Mouse (Mus musculus) gastrocnemius, postnatal 14 days (tissue): ENCODE measurements at regions not wholly inside any gene's neighbourhood (a gene's known extent, or its start where the extent isn't known, plus 50 kb on each side); places are given as distances from the start of the nearest gene placed in this dataset.

Source experiments
- DNase-seq: peaks from one replicate; pipeline ENCODE4 v3.0.0; 2021; ENCODE audit warnings: mixed read lengths
- intact Hi-C: fragments of 180-260 bp; cut with DNase I; formaldehyde crosslinking; loops from one replicate; pipeline ENCODE4 v1.15.1; 2025; ENCODE audit warnings: low total_unique reads

DNA sequence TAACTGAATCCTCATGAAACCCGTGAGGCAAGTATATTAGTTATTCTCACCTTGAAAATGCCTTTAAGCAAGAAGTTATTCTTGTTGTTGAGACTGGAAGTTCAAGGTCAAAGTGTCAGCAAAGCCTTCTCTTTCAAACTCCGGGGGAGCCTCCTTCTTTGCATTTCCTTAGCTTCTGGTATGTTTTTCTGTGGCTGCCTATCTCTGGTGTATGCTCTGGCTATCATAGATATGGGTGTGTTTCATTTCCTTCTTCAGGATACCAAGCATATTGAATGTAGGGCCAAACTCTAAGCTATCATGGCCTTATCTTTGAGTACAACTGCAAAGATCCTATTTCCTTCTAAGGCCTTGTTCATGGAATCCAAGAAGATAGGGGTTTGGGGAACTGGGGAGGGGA is 213.1 kb upstream of the Atp5g3 start:
- no peak for DNase-seq
- intact Hi-C loops: no loop called here

DNA sequence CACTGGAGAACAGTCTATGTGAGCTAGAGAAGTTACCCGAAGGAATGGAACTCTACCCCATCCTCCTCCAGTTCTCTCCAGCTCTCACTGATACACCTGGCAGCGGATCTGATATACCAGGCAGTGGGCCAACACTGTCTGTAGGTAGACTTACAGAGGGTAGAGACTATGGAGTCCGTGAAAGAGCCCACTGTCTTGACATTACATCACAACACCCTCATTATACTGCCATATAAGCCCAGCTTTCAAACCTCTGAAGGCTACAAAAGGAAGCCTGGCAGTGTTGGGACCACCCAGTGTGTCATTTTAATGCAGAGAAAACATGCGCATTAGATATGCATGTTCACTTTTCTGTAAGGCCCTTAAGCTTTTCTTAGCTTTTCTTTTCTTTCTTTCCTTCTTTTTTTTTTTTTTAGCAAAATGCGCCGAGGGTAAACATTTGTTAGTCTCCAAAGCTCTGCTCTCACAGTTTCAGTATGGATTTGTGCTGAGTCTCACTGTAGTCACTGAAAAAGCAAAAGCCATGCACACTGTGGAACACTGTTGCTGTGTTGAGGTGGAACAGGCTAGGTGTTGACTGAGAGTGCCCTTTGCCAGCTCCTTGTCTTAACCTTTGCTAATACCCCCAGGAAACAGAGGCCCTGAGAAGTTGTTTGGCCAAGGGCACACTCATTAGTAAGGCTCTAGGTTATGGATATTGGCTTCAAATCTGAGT is 212.4 kb upstream of the Atp5g3 start:
- intact Hi-C loops: no loop called here
- no peak for DNase-seq

DNA sequence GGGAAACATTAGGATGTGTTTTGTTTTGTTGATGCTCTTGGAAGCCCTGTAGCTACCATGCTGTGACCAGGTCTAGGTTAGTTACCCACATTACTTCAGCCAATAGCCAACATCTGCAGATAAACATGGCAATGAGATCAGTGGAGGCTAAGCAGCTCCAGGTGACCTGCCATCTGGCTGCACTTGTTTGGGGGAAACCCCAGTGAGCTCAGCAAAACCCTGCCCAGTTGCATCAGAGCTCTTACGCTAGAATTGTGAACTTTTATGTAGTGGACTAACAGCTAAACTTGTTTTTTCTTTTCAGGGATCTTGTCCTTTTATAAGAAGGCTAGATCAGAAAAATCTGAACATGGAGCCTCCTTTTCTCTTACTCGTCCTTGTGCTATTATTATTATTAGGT is 211.8 kb upstream of the Atp5g3 start:
- intact Hi-C loops: no loop called here
- DNase-seq: no peak

DNA sequence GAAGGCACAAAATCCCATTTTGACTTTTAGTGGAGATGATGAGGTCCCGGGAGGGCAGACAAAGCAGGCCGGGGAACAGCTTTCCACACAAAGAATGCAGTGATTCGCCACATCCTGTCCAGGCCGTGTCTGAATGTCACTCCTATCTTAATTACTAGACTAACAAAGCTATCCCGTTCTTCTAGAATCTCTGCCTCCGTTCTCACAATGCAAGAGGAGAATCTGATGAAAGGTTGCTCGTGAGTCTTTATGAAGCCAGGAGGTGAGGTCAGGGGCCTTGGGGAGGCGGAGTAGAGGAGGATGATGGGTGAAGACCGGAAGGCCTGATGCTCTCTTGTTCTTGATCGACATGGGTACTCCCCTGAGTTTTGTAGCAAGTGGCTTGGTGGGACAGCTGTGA is 208.9 kb upstream of the Atp5g3 start:
- intact Hi-C loops: no loop called here
- no peak for DNase-seq

DNA sequence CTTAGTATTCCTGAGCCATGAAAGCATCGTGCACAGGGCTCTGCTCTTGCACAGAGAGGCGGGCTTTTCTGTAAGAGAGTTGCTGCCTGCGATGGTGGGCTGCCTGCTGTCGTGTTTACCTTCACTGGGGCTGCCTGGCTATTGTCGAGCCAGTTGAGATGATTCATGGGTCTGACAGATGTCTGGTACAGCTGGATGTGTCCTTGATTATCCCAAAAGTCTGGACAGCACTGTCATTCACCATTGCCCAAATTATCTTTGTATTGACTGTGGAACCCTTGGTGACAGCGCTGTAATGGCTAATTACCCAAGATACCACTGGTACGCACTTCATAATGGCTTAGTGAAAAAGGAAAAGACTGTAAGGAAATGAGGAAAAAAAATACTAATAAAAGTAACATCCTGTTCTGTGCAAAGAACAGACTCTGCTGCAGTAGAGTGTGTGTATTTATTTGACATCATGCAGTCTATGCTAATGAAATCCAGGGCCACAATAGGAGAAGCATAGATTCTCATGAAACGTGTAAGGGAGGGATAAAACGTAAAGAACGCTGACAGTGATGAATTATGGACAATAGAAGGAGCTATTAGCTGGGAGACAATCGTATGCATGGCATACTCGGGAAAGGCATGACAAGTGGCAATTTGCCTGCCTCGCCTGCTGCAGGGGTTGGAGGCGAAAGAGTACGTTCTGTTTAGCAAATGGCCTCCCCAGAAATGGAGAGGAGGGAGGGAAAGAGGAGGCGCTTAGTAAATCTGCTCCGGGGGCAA is 208.2 kb upstream of the Atp5g3 start:
- intact Hi-C loops: no loop called here
- no peak for DNase-seq

DNA sequence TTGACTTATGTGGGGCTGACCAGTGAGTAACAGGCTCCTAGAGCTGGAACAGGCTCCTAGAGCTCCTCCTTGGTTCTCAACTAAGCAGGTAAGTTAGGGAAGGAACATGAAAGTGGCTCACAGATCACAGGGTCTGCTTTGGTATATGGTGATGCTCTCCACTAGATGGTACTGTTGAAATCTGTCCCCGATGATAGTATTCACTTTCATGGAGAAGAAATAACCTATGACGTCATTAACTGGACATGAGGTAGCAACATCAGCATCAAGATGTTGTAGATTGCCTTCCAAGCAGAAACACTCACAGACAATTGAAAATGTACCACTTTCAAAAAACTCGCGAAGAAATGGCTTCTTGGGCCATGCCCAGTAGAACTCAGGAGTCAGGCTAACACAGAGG is 195.3 kb upstream of the Atp5g3 start:
- intact Hi-C loops: no loop called here
- DNase-seq: no peak

DNA sequence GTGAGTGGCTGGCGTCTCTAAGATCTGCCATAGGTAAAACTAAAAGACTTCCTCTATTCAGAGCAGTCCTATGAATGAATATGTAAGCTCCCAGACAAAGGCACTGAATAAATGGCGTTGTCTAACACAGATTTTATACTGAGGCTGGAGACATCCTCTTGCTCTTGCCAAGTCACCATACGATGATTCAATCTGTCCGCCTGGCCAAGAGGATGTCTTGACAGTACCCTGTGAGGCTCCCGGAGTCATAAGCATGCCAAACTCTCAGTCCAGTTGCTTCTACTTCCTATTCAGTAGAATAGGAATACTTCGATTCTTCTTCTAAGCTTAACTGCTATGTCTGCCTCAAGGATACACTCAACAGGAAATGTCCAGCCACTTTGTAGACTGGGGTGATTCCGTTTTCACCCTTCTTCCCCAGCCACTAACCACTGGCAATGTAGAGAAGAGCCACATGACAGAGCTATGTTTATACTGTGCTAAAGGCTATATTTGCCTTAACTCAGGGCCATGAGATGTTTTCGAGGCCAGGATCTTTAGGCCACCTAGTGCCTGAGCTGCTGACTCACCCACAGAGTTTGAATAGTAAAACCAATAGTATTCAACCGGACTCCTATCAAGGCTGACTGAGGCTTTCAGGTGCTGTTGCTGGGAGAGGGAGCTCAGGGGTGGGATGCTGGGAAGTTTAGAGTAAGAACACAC is 188.7 kb upstream of the Atp5g3 start:
- DNase-seq: no peak
- intact Hi-C loops: no loop called here

DNA sequence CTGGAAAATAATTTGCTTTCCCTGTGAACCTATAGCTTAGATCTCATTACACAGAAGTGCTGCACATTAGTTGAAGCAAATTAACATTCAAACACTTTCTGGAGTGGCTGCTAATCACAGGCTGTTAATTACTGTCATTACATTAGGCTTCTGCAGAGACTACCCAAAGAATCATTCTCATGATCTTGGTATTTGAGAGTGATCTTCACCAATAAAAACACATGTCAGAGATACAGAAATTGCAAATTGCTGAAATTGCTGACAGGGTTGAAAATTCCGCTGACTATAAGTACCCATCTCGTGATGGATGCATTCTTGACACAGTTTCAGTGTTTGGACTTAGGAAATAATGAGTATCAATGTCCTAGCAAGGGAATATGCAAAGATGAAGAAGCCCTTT is 185.7 kb upstream of the Atp5g3 start:
- intact Hi-C loops: no loop called here

DNA sequence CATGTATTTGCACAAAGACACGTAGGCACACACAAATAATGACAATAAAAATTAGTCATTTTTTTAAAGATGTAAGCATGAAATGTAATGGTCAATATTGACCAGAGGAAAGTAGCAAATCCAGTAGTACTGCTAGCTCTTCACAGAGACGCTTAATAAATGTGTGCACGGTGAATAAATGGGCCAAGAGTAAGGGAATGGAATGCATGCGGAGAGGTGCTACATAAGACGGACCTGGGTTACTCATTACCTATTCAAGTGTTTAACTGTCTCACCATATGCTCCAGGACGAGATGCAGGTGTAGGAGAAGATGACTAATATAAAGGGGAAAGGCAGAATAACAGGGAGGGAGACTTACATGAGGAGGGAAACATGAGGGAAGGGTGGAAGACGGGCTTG is 182.4 kb upstream of the Atp5g3 start:
- no peak for DNase-seq
- intact Hi-C loops: no loop called here

More for the DNA sequence above, 185.7 kb upstream of the Atp5g3 start:
- no peak for DNase-seq

DNA sequence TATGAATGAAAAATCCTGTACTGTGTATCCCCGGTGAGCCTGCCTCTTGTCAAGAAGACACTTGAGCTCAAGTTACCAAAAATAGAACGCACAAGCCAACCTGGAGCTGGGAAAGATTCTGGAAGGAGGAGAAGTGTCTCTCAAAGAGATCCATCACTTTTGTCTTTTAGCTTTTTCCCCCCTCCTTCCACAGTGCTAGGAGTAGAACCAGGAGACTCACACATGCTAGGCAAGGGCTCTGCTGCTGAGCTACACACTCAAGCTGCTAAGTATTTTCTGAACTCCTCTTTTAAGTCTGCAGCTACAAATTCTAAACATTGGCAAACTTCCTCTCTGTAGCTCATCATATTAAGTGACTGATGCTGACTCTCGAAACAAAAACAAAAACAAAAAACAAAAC is 176.2 kb upstream of the Atp5g3 start:
- DNase-seq: no peak
- intact Hi-C loops: no loop called here

DNA sequence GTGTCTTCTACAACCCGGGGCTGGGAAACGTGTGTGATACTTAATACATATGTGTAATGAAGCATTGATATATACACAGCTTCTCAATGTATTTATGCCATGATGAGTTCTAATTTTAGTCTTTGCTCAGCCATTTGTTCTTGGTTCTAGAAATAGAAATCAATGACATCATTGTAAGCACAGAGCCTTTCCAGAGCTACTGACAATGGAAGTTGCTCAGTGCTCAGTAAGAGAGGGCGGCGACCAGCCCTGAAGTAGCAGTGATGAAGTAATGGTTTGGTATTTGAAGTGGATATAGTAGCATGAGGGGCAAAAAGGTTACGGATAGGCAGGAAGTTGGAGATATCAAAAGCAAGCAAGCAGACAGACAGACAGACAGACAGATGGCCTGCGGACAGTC is 173.8 kb upstream of the Atp5g3 start:
- no peak for DNase-seq
- intact Hi-C loops: no loop called here

DNA sequence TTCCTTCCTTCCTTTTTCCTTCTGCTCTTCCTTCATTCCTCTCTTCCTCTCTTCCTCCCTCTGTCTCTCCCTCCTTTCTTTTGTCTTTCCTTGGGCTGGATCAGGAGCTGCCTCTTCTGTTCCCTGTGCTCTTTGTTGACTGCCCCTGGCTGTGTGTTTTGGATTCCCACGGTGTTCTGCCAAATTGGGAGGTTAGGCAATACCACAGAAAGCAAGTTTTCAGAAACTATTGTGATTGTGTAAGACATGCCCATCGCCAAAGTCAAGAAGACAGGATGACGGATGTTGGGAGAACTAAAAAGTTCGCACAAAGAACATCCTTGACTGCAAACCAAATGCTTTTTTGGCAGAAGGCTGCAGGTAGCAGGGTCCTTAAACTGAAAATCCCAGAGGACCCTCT is 165.6 kb upstream of the Atp5g3 start:
- no peak for DNase-seq
- intact Hi-C loops: no loop called here

DNA sequence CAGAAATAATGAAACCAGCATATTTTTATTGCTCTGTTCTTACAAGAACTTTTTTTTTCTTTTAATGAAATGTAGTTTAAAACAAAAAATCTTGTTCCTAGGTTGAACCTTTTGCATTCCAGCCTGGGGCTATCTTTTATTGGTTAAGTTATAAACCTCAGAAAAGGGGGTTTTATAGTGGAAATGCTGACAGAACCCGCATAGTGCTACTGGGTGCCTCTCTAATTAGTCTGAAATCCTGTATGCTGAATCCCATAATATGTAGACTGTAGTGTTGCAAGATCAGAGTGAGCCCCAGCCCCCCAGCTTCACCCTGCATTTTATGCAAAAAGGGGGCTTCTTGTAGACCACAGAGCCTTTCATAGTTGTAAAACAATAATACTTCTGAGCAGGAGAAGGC is 164.4 kb upstream of the Atp5g3 start:
- intact Hi-C loops: no loop called here
- no peak for DNase-seq

DNA sequence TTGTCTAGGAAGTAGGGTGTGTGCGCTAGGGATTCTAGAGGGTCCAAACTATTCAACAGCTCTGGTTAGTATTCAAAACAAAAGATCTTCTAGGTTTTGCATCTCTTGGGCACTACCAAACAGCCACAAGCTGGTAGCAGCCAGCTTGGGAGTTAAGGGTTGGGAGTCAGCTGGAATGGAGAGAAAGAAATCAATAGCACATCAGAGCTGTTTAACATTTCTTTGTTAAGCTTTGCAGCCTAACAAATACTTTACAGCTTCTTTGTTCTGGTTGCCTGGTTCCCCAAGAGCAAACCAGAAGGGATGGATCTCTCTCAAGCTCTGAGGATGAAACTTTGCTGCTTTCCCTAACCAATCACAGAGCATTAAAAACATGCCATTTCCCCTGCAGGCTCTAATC is 162.3 kb upstream of the Atp5g3 start:
- intact Hi-C loops: no loop called here

DNA sequence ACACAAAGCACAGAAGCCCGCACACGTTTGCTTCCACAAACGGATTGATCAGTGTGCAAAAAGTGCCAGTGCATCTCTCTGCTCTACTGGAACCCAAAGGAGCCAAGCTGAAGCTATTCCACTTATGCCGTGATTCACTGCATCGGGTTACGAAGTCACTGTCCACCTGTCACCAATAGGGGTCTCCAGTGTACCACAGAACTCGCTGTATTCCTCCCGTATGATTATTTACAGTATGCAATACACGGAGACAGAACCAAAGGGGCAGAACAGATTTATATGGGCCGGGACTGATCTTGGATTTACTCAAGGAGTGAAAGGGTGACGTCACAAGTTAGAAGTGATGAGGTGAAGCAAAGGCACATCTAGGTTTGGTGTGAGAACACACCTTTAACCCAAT is 155.5 kb upstream of the Atp5g3 start:
- DNase-seq: peak; percentile 36
- intact Hi-C loops: loop anchor here (5.0 to 10.0 kb wide), 2 partner anchors 228 to 606 kb away; no protein-coding TSS in a partner anchor

More for the DNA sequence above, 162.3 kb upstream of the Atp5g3 start:
- DNase-seq: no peak

DNA sequence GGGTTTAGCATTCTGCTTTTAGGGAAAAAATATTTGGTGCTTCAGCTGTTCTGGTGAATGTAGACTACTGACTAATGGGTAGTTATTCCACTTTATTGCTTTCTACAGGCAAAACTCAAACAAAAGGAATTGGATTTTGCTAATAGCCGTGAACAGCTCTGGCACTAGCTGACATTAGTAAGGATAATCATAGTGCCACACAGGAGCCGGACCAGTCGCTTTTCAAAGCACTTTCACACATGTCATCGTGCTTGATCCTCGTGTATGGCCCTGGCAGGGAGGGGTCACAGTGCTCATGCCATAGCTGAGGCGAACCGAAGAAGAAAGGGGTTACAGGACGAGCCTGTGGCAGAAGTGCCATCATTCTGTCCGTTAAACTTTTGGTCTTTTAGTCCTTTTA is 153.2 kb upstream of the Atp5g3 start:
- intact Hi-C loops: loop anchor here (5.0 to 10.0 kb wide), 2 partner anchors 230 to 593 kb away; partner anchors contain the start of gene Evx2
- no peak for DNase-seq

DNA sequence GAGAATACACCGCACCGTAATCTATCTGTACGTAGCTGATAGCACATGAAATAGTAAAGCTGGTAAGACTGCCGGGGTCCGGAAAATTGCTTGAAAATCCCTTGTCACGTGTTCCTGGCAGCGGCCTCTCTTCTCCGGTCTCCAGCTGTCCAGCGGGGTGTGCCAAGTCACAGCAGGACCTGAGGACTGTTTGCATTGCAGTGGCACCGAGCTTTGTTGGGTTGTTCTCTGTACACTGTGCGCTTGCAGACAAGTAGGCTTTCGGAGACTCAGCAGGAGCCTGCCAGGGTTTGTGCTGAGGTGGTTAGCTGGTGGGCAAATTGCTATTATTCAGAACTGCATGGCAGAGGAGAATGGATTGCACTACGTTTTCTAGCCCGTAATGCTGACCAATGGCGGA is 152.7 kb upstream of the Atp5g3 start:
- intact Hi-C loops: loop anchor here (5.0 to 10.0 kb wide), 2 partner anchors 231 to 594 kb away; partner anchors contain the start of gene Evx2
- peak; percentile 26 for DNase-seq

DNA sequence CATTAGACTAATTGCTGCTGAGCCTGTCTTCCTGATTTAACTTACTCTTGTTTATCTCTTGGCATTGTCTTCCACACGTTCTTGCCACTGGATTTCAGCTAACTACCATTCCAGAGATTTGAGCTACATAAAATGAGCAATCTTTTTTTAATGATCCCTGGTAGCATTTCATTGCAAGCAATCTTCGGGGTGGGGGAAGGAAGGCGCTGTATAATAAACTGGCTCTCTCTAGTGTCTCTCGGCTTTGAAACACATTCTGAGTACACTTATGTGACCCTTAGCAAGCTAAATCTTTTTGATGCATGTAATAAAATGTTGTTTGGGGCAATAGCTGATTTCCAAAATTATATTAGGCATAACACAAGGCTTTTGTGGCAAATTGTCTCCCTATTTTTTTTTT is 152.2 kb upstream of the Atp5g3 start:
- no peak for DNase-seq
- intact Hi-C loops: loop anchor here (5.0 to 10.0 kb wide), 2 partner anchors 231 to 594 kb away; partner anchors contain the start of gene Evx2

DNA sequence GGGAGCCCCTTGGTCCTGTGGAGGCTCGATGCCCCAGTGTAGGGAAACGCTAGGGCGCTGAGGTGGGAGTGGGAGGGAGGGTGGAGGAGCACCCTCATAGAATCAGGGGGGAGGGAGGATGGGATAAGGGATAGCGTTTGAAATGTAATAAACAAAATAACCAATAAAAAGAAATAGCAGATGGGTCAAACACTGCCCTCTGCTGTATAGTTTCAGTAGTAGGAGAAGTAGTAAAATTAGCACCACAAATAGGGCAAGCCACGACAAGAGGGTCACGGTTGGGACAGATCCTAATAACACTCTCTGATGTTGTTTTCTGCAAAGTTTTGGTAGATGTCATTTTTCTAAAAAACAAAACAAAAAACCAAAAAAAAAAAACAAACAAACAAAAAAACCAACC is 131.3 kb upstream of the Atp5g3 start:
- DNase-seq: no peak
- intact Hi-C loops: no loop called here

DNA sequence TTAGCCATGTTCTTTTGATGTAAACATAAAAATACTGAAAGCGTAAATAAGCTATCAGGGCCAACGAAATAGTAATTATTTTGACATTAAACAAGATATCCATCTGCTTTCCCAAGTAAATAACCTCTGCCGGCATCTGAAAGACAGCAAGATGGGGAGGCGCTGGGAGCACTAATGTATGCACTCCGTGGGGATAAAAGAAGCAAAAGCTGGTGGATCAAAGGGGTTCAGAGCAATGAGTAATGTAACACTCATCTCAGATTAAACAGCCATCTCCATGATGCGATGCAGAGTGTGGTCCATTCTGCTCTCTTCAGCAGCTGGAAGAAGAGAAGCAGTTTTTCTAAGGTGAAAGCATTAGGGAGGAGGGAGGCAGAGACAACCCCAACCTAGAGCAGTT is 128.5 kb upstream of the Atp5g3 start:
- intact Hi-C loops: no loop called here
- DNase-seq: no peak
